Mouse (Mus musculus) thymus, adult 18-20 months (tissue): ENCODE results near the gene Ssx9.
"Not testable (repeated sequence)": the region's sequence is repeated elsewhere in the genome, so short reads cannot be mapped to it uniquely, and the experiment has no call there.

Experiments
- DNase-seq, 2 experiments: peaks; one replicate each; pipeline ENCODE4 v3.0.0; 2022; ENCODE audit warnings: mixed read lengths in 2 of 2

Gene Ssx9

DNA sequence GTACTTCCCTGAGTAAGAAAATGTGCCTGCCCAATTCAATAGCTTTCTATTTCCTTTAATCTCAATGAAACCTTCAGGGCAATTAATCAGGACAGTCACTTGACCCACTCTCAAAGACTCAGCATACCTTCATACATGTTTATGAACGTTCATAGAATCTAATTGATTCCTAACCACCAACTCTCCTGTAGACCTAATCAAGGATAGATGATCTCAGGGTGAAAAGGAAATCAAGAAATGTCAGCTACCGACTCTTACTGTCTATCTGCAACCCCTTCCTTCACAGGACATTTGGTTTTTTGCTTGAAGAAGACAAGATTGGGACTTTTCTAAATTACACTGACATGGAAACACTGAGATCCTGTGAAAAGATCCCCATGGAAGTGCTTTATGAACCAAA is at the start of gene Ssx9:
Gene Ssx9, plus strand, starts transcription at position 301 of the 400 bp plus-strand sequence.
- DNase-seq = not testable (repeated sequence)

DNA sequence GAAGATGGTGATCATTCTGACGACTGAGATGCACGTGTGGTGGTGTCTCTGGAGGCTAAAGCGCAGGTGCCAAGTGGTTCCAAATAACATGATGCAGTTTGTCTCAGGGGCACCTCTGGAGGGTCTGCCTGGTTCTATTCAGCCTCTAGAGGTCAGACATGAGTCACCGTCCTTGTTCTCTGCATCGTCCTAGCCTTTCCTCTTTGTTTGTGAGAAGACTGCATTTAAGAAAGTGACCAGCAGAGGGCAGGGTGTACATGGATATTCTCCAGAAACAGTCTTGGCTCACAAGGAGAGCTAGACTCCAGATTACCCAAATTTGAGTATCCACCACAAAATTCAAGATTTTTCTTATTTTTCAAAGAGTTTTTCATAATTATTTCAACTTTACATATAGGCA is 15.3 kb upstream of the Ssx9 start:
- no peak for DNase-seq

DNA sequence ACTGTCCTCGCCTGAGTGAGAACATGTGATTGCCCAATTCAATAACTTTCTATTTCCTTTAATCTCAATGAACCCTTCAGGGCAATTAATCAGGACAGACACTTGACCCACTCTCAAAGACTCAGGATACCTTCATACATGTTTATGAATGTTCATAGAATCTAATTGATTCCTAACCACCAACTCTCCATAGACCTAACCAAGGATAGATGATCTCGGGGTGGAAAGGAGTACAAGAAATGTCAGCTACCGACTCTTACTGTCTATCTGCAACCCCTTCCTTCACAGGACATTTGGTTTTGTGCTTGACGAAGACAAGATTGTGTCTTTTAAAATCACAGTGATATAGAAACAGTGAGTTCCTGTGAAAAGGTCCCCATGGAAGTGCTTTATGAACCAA is 55.2 kb downstream of the Ssx9 start, which contains the start of gene Ssxb5:
Gene Ssxb5, plus strand, starts transcription at position 301 of the 400 bp plus-strand sequence.
- not testable (repeated sequence) for DNase-seq
